Mouse (Mus musculus): ENCODE data around the gene Rbms3. TPM values are rescaled to one million over a fixed set of nuclear protein-coding genes. Genes with fewer than 3 reads are reported as not detected.

Rbms3 gene
- total RNA-seq, 2 experiments from 2014 or later, result 15.1 to 16.3 TPM

DNA sequence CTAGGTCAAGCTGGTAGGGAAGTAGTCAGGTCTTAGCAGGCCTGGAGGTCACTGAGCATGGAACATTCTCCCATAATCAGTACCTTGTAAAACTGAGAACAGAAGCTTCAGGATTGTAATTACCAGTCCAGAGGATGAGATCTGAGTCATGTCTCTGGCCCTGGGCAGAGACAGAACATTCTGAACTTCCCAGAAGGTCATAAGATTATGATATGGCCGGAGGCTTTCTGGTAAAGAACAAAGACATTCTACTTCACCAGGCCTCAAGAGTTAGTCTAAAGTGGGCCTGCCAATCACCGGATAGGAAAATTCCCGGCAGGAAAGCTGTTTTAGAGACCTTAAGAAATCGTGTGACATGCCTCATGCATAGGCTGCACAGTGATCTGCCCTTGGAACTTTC is 799.8 kb downstream of the Rbms3 start:
- TF ChIP-seq CTCF (conservative IDR thresholded peaks at IDR 0.05), result no peak
- no peak for DNase-seq (ENCODE audit: low spot score in 2 of 2)
- H3K27ac ChIP-seq, result no peak overlapping the region
- no peak overlapping the region for H3K4me3 ChIP-seq

GRCm38 (mm10) chr9:116821601-116822000 is 808.1 kb downstream of the Rbms3 start:
- TF ChIP-seq CTCF (conservative IDR thresholded peaks at IDR 0.05), result no peak
- no peak overlapping the region for H3K27ac ChIP-seq
- no peak overlapping the region for H3K4me3 ChIP-seq
- no peak for DNase-seq (ENCODE audit: low spot score in 2 of 2)

DNA sequence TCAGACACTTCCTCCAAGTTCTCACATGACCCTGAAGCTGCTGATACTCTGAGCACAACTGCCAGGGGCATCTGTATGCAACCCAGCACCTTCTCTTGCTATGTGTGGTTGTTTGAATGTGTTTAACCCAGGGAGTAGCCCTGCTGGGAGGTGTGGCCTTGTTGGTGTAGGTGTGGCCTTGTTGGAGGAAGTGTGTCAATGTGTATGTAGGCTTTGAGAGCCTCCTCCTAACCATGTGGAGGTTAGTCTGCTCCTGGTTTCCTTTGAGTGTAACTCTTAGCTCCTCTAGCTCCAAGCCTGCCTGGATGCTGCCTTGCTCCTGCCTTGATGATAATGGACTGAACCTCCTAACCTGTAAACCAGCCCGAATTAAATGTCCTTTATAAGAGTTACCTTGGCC is 812.5 kb downstream of the Rbms3 start:
- Histone ChIP-seq H3K27ac (no peak overlapping the region), H3K4me3 (no peak overlapping the region)
- no peak for TF ChIP-seq CTCF (conservative IDR thresholded peaks at IDR 0.05)
- no peak for DNase-seq (ENCODE audit: low spot score in 2 of 2)

GRCm38 (mm10) chr9:116814495-116815094 is 815.1 kb downstream of the Rbms3 start:
- no peak overlapping the region for H3K4me3 ChIP-seq
- TF ChIP-seq CTCF (conservative IDR thresholded peaks at IDR 0.05), result no peak
- no peak overlapping the region for H3K27ac ChIP-seq
- DNase-seq (ENCODE audit: low spot score in 2 of 2), result no peak

GRCm38 (mm10) chr9:116813396-116813795 is 816.3 kb downstream of the Rbms3 start:
- DNase-seq (ENCODE audit: low spot score in 2 of 2), result no peak
- Histone ChIP-seq H3K4me3 (no peak overlapping the region), H3K27ac (no peak overlapping the region)
- no peak for TF ChIP-seq CTCF (conservative IDR thresholded peaks at IDR 0.05)

GRCm38 (mm10) chr9:116809260-116809659 is 820.5 kb downstream of the Rbms3 start:
- no peak overlapping the region for H3K27ac ChIP-seq
- TF ChIP-seq CTCF (conservative IDR thresholded peaks at IDR 0.05), result no peak
- H3K4me3 ChIP-seq, result no peak overlapping the region
- DNase-seq (ENCODE audit: low spot score in 2 of 2), result no peak

- Histone ChIP-seq H3K27ac (no peak overlapping the region), H3K4me3 (no peak overlapping the region)
- DNase-seq (ENCODE audit: low spot score in 2 of 2), result no peak
- no peak for TF ChIP-seq CTCF (conservative IDR thresholded peaks at IDR 0.05)
Measured at GRCm38 (mm10) chr9:116808401-116808800, 821.3 kb downstream of the Rbms3 start.

GRCm38 (mm10) chr9:116807166-116808081 is 822.3 kb downstream of the Rbms3 start:
- no peak for DNase-seq (ENCODE audit: low spot score in 2 of 2)
- Histone ChIP-seq H3K4me3 (no peak overlapping the region), H3K27ac (no peak overlapping the region)
- no peak for TF ChIP-seq CTCF (conservative IDR thresholded peaks at IDR 0.05)

GRCm38 (mm10) chr9:116803292-116803731 is 826.4 kb downstream of the Rbms3 start:
- peak in 1 of 2 experiments; percentile 7 for DNase-seq (ENCODE audit: low spot score in 2 of 2)
- no peak for TF ChIP-seq CTCF (conservative IDR thresholded peaks at IDR 0.05)
- H3K27ac ChIP-seq, result no peak overlapping the region
- no peak overlapping the region for H3K4me3 ChIP-seq

DNA sequence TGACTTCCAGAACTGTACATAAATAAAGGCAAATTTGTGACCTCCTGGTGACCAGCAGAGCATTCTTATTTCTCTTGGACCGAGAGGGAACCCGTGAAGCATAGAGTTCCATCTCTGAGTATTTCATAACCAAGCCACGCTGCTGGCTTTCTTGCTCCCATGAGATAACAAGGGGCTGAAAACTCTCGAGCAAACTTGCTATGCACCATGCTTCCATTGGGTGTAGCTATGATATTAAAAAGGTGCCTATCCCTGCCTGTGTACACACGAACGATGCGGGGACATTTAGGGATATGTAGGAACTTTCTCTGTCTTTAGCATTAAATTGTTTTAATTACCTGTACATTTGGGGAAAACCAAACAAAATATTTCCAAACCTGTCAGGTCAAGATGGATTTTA is 827.1 kb downstream of the Rbms3 start:
- no peak overlapping the region for H3K27ac ChIP-seq
- H3K4me3 ChIP-seq, result no peak overlapping the region
- DNase-seq (ENCODE audit: low spot score in 2 of 2), result peak in 1 of 2 experiments; percentile 12
- TF ChIP-seq CTCF (conservative IDR thresholded peaks at IDR 0.05), result peak; percentile 73

GRCm38 (mm10) chr9:116795240-116795955 is 834.3 kb downstream of the Rbms3 start:
- TF ChIP-seq CTCF (conservative IDR thresholded peaks at IDR 0.05), result no peak
- H3K4me3 ChIP-seq, result no peak overlapping the region

GRCm38 (mm10) chr9:116791850-116792249 is 837.9 kb downstream of the Rbms3 start:
- DNase-seq (ENCODE audit: low spot score in 2 of 2), result no peak
- TF ChIP-seq CTCF (conservative IDR thresholded peaks at IDR 0.05), result no peak

More at GRCm38 (mm10) chr9:116795240-116795955, 834.3 kb downstream of the Rbms3 start:
- no peak overlapping the region for H3K27ac ChIP-seq
- no peak for DNase-seq (ENCODE audit: low spot score in 2 of 2)

More at GRCm38 (mm10) chr9:116791850-116792249, 837.9 kb downstream of the Rbms3 start:
- H3K27ac ChIP-seq, result no peak overlapping the region
- H3K4me3 ChIP-seq, result no peak overlapping the region
